Mouse (Mus musculus): ENCODE measurements around the gene D430041D05Rik.

Gene D430041D05Rik

DNA sequence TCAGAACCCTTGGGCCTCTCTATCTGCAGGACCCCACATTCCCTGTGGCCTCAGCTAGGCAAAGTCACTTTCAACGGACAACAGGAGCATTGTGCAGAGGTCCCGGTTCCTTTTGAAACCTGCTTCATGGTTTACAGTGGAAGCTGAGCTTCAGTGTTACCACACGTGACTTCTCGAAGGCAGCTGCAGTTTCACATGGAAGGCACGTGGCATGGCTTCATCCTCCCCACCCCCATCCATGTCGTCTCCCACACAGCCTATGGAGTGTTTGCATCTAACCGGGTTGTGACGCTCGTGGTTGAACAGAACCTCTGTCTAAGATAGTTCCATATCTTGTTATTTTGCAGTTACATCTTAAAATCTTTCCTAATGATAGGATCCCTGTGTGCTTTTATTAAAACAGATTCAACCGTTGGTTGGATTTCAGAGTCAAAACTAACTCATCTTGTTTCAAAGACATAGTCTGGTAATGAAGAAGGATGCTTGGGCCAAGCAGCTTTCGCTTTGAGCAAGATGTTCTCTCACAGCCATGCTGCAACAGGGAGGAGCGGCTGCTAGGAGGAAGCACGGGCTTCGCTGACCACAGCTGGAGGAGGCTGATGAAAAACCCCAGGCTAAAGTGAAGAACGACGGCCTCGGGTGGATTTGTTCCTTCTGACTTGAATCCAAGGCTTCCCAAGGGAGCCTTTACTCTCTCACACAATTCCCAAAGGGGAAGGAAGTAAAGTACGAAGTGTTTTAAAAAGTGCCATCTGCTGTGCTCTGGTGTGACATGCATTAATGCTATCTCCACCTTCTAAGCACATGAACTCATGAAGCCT lies 149.7 kb downstream of the D430041D05Rik start:
- no peak for DNase-seq (ENCODE audit: low spot score)

DNA sequence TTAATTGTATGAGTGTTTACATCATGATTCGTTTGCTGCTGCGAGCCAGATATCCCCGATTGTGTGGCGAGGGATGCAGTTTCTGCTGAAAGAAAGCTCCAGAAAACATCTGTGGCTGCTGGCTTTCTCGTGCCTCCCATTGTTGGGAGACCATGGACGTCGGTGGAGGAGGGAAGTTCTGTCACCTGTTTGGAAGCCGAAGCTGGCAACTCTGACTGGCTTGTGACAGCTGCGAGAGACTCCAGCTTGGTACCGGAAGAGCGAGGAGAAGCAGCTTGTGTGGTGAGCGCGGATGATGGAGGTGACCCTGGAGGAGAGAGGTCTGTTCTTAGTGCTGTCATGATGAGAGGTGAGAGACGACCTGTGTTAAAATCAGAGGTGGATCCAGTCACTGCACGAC lies 154.2 kb downstream of the D430041D05Rik start:
- no peak for DNase-seq (ENCODE audit: low spot score)

DNA sequence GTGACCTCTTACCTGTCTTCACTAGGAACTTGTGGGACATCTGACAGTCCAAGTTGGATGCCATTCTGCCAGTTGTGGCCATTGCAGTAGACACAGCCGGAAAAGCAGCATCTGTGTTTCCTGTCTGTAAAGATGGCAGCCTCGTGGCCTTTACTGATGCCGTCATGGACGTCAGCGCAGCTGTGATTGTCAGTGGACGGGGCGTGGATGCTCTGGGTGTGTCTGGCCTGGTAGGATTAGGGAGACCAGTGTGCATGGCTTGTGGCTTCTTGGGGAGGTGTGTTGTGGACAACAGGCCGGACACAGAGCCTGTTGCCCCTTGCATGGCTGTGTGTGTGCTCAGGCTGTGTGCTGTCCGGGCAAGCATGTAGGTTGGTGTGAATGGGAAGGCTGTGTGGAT lies 155.9 kb downstream of the D430041D05Rik start:
- no peak for DNase-seq (ENCODE audit: low spot score)

DNA sequence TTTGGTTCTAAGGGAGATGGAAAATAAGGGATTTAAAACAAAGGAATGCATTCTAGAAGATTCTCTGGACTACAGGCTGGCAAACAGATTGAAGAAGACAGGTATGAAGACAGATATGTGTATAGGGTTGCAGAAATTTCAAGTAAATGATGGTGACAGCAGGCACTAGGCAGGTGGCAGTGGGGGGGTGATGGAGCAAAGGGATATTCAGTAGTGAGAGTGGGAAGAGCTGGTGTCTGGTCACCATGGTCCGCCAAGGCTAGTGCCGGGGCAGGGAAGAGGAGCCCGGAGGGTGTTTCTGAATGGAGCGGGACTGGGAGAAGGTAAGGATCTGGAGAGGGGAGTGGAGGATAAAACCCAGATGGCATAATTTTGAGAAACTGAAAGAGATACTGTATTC lies 157.5 kb downstream of the D430041D05Rik start:
- no peak for DNase-seq (ENCODE audit: low spot score)

GRCm38 (mm10) chr2:104251647-104252046 lies 159.2 kb downstream of the D430041D05Rik start:
- no peak for DNase-seq (ENCODE audit: low spot score)

- DNase-seq (ENCODE audit: low spot score): no peak
Measured at GRCm38 (mm10) chr2:104249856-104250255, 161.0 kb downstream of the D430041D05Rik start.

DNA sequence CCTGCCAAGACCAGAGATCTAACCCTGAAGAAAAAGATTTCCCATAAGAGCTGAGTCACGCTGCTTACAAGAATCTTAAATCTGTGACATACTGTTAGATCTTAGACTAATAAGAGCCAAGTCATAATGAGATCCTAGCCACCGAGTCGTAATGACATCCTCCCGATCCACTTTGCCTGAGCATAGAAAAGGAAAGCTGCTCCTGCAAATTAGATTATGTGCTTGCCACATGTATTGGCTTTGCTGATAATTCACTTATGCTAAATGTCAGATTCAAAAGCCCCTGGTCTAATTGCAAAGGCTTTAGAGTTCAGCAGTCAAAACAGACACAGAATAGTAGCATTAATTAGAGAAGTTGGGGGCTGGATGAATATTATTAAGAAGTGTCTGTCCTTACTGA lies 164.0 kb downstream of the D430041D05Rik start:
- no peak for DNase-seq (ENCODE audit: low spot score)

DNA sequence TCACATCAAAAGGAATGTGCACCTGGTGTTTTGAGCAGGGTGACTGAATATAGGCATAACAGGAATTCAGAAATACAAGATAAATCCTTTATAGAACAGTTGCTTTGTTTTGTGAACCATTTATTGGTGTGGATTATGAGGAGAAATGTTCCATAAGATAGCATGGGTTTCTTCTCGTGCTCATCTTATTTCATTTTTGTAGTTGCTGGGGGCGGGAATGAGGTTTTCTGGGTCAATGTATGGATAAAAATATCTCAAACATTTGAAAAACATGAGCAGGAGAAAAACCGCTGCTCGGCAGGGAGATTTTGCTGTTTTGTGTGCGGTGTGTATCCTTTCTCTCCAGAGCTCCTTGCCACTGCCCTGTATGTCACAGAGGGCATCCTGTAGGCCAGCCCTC lies 168.8 kb downstream of the D430041D05Rik start:
- no peak for DNase-seq (ENCODE audit: low spot score)

DNA sequence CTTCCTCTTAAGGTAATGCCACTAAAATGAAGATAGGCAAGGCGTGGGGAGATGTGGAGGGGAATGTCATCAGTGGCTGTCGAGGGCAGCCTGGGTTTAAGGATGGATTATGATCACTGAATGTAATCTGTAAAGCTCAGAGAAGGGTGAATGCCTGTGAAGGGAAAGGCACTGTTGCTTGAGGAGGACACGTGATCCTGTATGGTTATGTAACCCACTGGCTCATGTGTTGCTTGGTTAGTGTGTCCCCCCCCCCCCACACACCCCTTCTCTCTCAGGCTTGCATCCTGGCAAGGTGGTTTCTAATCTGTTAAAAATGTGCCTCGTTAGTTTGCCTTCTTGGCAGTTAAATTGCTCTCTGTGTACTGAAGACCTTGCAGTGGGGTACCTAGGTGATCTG lies 173.7 kb downstream of the D430041D05Rik start:
- DNase-seq (ENCODE audit: low spot score): no peak

GRCm38 (mm10) chr2:104230444-104230843 lies 180.4 kb downstream of the D430041D05Rik start:
- DNase-seq (ENCODE audit: low spot score): no peak

- DNase-seq (ENCODE audit: low spot score): no peak
Measured at GRCm38 (mm10) chr2:104226057-104226456, 184.8 kb downstream of the D430041D05Rik start.

DNA sequence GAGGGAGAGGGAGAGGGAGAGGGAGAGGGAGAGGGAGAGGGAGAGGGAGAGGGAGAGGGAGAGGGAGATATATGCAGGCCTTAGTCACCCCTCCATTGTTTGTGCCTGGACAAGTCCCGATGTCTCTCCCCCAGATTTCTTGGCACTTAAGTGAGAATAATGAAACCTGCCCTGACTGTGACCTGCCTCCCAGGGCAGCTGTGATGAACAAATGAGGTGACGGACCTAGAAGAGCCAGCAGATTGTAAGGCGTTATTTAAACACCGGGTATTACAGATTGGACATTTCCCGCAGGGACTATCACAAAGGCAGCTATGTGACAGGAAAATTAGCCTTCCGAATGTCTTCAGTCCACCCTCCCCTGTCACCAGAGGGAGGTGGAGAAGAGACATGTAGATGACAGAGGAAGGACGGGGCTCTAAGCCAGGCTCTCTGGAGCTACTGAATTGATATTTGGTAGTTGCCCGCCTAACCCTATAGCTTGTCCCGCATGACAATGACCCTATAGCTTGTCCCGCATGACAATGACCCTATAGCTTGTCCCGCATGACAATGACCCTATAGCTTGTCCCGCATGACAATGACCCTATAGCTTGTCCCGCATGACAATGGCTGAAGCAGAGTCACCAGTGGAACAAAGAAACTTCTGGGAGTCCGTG lies 191.0 kb downstream of the D430041D05Rik start:
- no peak for DNase-seq (ENCODE audit: low spot score)

DNA sequence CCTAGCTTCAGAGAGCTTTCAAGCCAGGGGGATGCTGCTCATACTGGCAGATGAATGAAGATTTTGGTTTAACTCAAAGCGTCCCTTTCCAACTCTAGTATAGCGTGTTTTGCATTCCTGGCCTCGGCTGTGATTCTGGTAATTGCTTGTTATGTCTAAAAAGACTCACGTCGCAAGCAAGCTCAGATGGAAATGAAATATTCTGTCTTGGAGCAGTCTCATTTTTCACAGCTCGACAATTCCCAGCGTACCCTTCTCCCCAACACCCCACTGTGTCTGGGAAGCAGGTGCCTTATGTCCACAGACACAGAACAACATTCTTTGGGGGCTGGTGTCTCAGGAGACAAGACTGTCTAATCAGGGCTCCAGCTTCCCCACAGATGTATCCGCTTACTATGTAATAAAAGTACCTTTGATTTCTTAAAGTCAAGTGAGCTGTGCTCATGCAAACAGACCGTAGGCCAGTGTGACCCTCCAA lies 192.2 kb downstream of the D430041D05Rik start:
- no peak for DNase-seq (ENCODE audit: low spot score)

- DNase-seq (ENCODE audit: low spot score): no peak
Measured at GRCm38 (mm10) chr2:104218114-104218513, 192.7 kb downstream of the D430041D05Rik start.

- DNase-seq (ENCODE audit: low spot score): no peak
Measured at GRCm38 (mm10) chr2:104209408-104209807, 201.4 kb downstream of the D430041D05Rik start.

GRCm38 (mm10) chr2:104208415-104208814 lies 202.4 kb downstream of the D430041D05Rik start:
- no peak for DNase-seq (ENCODE audit: low spot score)

GRCm38 (mm10) chr2:104207948-104208347 lies 202.9 kb downstream of the D430041D05Rik start:
- DNase-seq (ENCODE audit: low spot score): no peak

GRCm38 (mm10) chr2:104205623-104206022 lies 205.2 kb downstream of the D430041D05Rik start:
- no peak for DNase-seq (ENCODE audit: low spot score)

GRCm38 (mm10) chr2:104200211-104200610 lies 210.6 kb downstream of the D430041D05Rik start:
- DNase-seq (ENCODE audit: low spot score): no peak

GRCm38 (mm10) chr2:104198186-104198585 lies 212.6 kb downstream of the D430041D05Rik start:
- no peak for DNase-seq (ENCODE audit: low spot score)

DNA sequence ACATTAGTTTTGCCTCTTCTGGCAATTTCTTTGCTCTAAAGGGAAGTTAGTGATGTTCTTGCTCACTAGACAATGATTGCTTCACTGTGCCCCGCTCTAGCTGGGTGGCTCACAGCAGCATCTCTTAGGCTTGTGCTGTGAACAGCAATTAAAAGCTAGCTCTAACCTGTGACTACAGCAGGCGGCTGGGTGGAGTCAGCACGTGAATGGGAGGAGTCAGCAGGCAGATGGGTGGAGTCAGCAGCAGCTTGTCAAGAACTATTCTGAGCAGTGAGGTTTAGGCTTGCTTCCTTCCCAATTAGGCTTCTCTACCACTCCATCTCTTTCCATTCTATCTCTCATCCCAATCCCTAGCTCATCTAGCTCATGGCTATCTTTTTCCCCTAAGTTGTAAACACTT lies 213.5 kb downstream of the D430041D05Rik start:
- no peak for DNase-seq (ENCODE audit: low spot score)

DNA sequence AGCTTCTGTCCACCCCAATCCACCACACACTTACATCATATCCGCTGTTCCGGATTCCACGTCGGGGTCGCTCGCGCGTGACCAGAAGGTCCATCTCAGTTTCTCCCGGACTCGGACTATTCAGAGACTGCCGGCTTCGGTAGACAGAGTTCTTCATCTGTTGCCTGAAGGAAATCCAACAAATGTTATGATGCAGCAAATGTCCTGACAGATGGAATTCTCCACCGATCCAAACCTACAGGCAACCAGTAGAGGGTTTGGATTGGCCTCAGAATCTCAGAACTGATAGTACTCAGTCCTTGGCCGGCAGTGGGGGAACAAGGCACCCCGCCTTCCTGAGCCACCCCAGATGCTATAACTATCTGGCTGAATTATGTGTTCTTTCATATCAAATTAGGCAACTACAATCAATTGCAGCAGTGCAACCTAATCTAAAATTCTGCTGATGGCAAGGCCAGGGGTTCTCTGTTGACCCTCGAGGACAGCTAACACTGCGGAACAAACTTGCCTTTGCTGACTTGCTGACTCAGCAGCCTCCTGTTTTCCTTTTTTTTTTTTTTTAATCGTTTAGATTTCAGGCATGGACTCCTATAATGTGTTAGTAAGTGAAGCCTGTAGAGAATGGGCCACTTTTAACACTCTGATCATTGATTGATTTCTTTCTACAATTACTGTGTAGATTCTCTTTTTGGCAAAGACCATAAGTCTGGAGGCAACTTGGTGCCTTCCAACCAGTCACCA lies 218.2 kb downstream of the D430041D05Rik start:
- no peak for DNase-seq (ENCODE audit: low spot score)

DNA sequence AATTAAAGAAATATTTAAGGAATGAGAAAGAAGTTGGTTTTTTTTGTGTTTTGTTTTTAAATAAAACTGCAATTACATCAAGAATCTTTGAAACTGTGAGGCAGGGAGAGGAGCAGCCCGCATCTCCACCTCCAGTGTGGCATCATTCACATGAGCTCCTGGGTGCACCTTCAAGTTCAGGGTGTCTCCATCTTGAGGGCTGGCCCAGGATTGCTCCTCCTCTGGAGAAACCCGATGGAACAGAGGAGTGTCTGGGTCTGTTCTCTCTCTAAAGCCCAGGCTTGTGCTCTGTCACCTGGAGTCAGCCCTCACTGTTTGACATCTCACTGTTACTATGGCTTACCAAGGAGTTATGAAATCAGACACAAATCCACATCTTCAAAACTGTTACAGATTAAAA lies 219.1 kb downstream of the D430041D05Rik start:
- DNase-seq (ENCODE audit: low spot score): no peak
